Mouse (Mus musculus) liver, adult 2 months (tissue): Measurements from ENCODE around the gene BC052040.

Experiments
- CTCF ChIP-seq: fragments of 200-500 bp; IDR thresholded peaks from 2 replicates; pipeline ENCODE4 v1.5.1; 2011; ENCODE audit warnings: low read depth, low read length, control low read depth
- POLR2A ChIP-seq: fragments of 200-500 bp; IDR thresholded peaks from 2 replicates; pipeline ENCODE4 v1.6.1; 2011; ENCODE audit warnings: low read length, control low read depth; ENCODE audit not compliant: insufficient read depth; ENCODE audit errors: extremely low read depth

- TF ChIP-seq POLR2A (no peak), CTCF (no peak)
Observed at GRCm38 (mm10) chr2:115723452-115723851, 141.9 kb downstream of the BC052040 start.
